Mouse (Mus musculus): ENCODE results near the gene Rnase12. TPM values are rescaled to one million over a fixed set of nuclear protein-coding genes. Genes with fewer than 3 reads are reported as not detected.
A peak's percentile ranks its signal among the peaks of the same experiment; 100 is the strongest.

Rnase12 gene
- polyA plus RNA-seq, 1 experiment from 2014 or later = 0.49 TPM

GRCm38 (mm10) chr14:51094096-51094875, 36.8 kb upstream of the Rnase12 start:
- no peak for ATAC-seq (ENCODE audit: low read depth)
- Histone ChIP-seq H3K9ac (ENCODE audit: low read depth, low read length) (no peak overlapping the region), H3K9me3 (ENCODE audit: control insufficient read depth, low read length) (no peaks in the 10 kb centered on the region), H3K36me3 (ENCODE audit: control insufficient read depth, insufficient read depth, low read length) (no peaks in the 10 kb centered on the region), H3K4me3 (ENCODE audit: low read depth, low read length) (no peak overlapping the region), H3K27me3 (replicated peaks; ENCODE audit: control insufficient read depth, insufficient read depth, low read length) (no peaks in the 10 kb centered on the region), H3K4me2 (ENCODE audit: low read depth, low read length) (no peak overlapping the region), H3K4me1 (ENCODE audit: control insufficient read depth, insufficient read depth, low read length) (peaks cover 3% of the 10 kb centered on the region; the same call in 1 of the 2 replicates), H3K27ac (replicated peaks; ENCODE audit: low read depth, low read length) (no peak overlapping the region)
- no peak for DNase-seq (ENCODE audit: low spot score)
- WGBS = 75% methylated on average over 5 of the region's 5 CpGs

- Histone ChIP-seq H3K9me3 (ENCODE audit: control insufficient read depth, low read length) (no peaks in the 10 kb centered on the region), H3K27ac (replicated peaks; ENCODE audit: low read depth, low read length) (no peak overlapping the region), H3K4me3 (ENCODE audit: low read depth, low read length) (no peak overlapping the region), H3K4me2 (ENCODE audit: low read depth, low read length) (no peak overlapping the region), H3K27me3 (replicated peaks; ENCODE audit: control insufficient read depth, insufficient read depth, low read length) (no peaks in the 10 kb centered on the region), H3K4me1 (ENCODE audit: control insufficient read depth, insufficient read depth, low read length) (peaks cover 3% of the 10 kb centered on the region; the same call in 1 of the 2 replicates), H3K9ac (ENCODE audit: low read depth, low read length) (no peak overlapping the region), H3K36me3 (ENCODE audit: control insufficient read depth, insufficient read depth, low read length) (no peaks in the 10 kb centered on the region)
- WGBS = 23% methylated on average over 3 of the region's 3 CpGs
- peak; percentile 40 for DNase-seq (ENCODE audit: low spot score)
- ATAC-seq (ENCODE audit: low read depth) = no peak
Observed at GRCm38 (mm10) chr14:51093496-51093895, 36.0 kb upstream of the Rnase12 start.

- Histone ChIP-seq H3K4me1 (ENCODE audit: control insufficient read depth, insufficient read depth, low read length) (peaks cover 3% of the 10 kb centered on the region; the same call in 1 of the 2 replicates), H3K27ac (replicated peaks; ENCODE audit: low read depth, low read length) (no peak overlapping the region), H3K36me3 (ENCODE audit: control insufficient read depth, insufficient read depth, low read length) (no peaks in the 10 kb centered on the region), H3K4me3 (ENCODE audit: low read depth, low read length) (peak overlapping the region; percentile 55), H3K27me3 (replicated peaks; ENCODE audit: control insufficient read depth, insufficient read depth, low read length) (no peaks in the 10 kb centered on the region), H3K4me2 (ENCODE audit: low read depth, low read length) (peak overlapping the region; percentile 67), H3K9ac (ENCODE audit: low read depth, low read length) (peak overlapping the region; percentile 26; the same call in 1 of the 2 replicates), H3K9me3 (ENCODE audit: control insufficient read depth, low read length) (no peaks in the 10 kb centered on the region)
- WGBS = 42% methylated on average over 8 of the region's 8 CpGs
- DNase-seq (ENCODE audit: low spot score) (no peak), ATAC-seq (ENCODE audit: low read depth) (no peak)
Observed at GRCm38 (mm10) chr14:51092073-51092620, 34.7 kb upstream of the Rnase12 start.

DNA sequence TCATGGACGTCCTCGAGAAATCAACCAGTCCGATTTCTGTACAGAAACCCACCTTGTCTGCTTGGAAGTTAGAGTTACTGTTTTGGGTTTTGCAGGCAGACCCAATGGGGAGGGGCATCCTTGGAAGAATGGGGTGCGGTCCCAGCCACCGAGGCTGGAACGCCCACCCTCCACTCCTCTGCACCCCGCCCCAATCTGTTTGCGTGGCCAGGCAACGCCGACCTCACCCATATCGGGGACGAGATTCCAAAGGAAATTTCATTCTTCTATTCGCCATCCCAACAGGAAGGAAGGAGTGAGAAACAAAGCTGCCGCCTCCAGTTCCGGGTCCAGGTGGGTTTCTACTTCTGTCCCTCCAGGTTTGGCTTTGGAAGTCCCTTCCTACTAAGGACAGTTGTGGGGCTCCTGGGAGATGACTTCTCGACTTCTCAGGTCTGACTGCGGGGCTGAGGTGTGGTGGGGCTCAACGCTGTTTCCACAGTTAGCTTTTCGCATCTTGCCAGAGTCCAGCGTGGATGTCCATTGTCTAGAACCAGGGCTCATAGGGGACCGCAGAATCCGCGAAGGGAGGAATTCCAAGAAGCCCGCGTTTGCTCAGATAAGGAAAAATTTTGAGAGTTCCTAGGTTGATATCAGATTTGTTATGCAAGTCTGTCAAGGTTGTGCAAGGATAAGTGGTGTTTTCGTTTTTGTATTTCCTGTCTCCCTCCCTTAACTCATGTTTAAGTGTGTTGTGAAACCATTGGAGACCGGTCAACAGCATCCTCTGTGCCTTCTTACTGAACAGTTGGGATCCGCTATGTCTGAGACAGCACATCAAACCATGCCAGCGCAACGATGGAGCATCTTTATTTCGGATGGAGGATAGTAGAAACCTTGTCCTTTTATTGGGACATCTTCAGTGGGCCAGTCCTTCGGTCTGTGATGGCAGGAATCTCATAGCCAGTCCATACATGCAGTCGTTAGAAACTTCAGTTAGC, 33.8 kb upstream of the Rnase12 start, which contains the start of the genes Rnase4 and Ang:
Rnase4 (plus strand) TSS at position 157 of the 980 bp plus-strand sequence.
Ang (plus strand) TSS at position 230 of the 980 bp plus-strand sequence.
- WGBS = 5% methylated on average over 33 of the region's 33 CpGs
- peak; percentile 87 for DNase-seq (ENCODE audit: low spot score)

DNA sequence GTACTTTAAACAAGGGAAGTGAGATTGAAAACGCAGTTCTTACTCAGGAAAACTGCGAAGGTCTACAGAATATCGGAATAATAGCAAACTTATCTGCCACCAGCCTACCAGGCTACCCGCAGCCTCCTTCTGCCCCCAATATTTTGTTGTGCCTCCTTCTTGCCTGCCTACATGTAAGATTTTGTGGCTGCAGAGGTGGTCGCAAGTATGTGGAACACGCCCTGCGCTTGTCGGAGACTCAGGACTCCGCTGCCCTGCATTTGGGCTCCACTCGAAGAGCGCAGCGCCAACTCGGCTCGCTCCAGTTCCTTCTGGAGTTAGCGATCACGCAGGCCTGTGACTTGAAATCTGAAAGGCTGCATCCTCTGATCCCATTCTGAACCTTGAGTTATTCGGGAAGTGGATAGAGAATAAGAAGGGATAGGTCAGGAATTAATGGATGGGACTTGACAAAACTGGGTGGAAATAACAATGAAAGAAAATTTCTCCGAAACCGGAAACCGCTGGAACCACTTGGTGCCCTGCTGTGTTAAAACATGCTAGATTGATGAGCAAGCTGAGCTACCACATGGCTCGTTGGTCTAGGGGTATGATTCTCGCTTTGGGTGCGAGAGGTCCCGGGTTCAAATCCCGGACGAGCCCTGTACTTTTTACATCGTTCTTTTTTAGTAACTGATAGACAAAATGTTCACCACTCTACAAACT, 32.8 kb upstream of the Rnase12 start:
- Histone ChIP-seq H3K27ac (replicated peaks; ENCODE audit: low read depth, low read length) (peak overlapping the region; percentile 89), H3K9ac (ENCODE audit: low read depth, low read length) (peak overlapping the region; percentile 72), H3K9me3 (ENCODE audit: control insufficient read depth, low read length) (no peaks in the 10 kb centered on the region), H3K27me3 (replicated peaks; ENCODE audit: control insufficient read depth, insufficient read depth, low read length) (no peaks in the 10 kb centered on the region), H3K4me3 (ENCODE audit: low read depth, low read length) (peak overlapping the region; percentile 55), H3K4me2 (ENCODE audit: low read depth, low read length) (peak overlapping the region; percentile 67), H3K4me1 (ENCODE audit: control insufficient read depth, insufficient read depth, low read length) (peaks cover 3% of the 10 kb centered on the region; the same call in 1 of the 2 replicates), H3K36me3 (ENCODE audit: control insufficient read depth, insufficient read depth, low read length) (no peaks in the 10 kb centered on the region)
- DNase-seq (ENCODE audit: low spot score) (peak; percentile 86), ATAC-seq (ENCODE audit: low read depth) (peak; percentile 48)
- WGBS = under 1% methylated on average over 27 of the region's 27 CpGs

More for the DNA sequence above, 33.8 kb upstream of the Rnase12 start, which contains the start of the genes Rnase4 and Ang:
- no peaks in the 10 kb centered on the region for H3K9me3 ChIP-seq (ENCODE audit: control insufficient read depth, low read length)
- no peaks in the 10 kb centered on the region for H3K27me3 ChIP-seq (replicated peaks; ENCODE audit: control insufficient read depth, insufficient read depth, low read length)
- peak within 1 kb of the TSS; percentile 72 for H3K9ac ChIP-seq (ENCODE audit: low read depth, low read length)
- H3K4me1 ChIP-seq (ENCODE audit: control insufficient read depth, insufficient read depth, low read length) = peaks cover 3% of the 10 kb centered on the region; the same call in 1 of the 2 replicates
- peak; percentile 36 for ATAC-seq (ENCODE audit: low read depth)
- peak within 1 kb of the TSS; percentile 89 for H3K27ac ChIP-seq (replicated peaks; ENCODE audit: low read depth, low read length)
- no peaks in the 10 kb centered on the region for H3K36me3 ChIP-seq (ENCODE audit: control insufficient read depth, insufficient read depth, low read length)
- H3K4me2 ChIP-seq (ENCODE audit: low read depth, low read length) = peak within 1 kb of the TSS; percentile 67
- peak within 1 kb of the TSS; percentile 55 for H3K4me3 ChIP-seq (ENCODE audit: low read depth, low read length)

GRCm38 (mm10) chr14:51089674-51090076, 32.2 kb upstream of the Rnase12 start:
- ATAC-seq (ENCODE audit: low read depth) (no peak), DNase-seq (ENCODE audit: low spot score) (no peak)
- peak overlapping the region; percentile 67 for H3K4me2 ChIP-seq (ENCODE audit: low read depth, low read length)
- H3K27ac ChIP-seq (replicated peaks; ENCODE audit: low read depth, low read length) = peak overlapping the region; percentile 89
- no peaks in the 10 kb centered on the region for H3K9me3 ChIP-seq (ENCODE audit: control insufficient read depth, low read length)
- peaks cover 3% of the 10 kb centered on the region; the same call in 1 of the 2 replicates for H3K4me1 ChIP-seq (ENCODE audit: control insufficient read depth, insufficient read depth, low read length)
- H3K4me3 ChIP-seq (ENCODE audit: low read depth, low read length) = peak overlapping the region; percentile 55
- no peaks in the 10 kb centered on the region for H3K36me3 ChIP-seq (ENCODE audit: control insufficient read depth, insufficient read depth, low read length)
- 1% methylated on average over 15 of the region's 15 CpGs for WGBS
- H3K9ac ChIP-seq (ENCODE audit: low read depth, low read length) = peak overlapping the region; percentile 66
- H3K27me3 ChIP-seq (replicated peaks; ENCODE audit: control insufficient read depth, insufficient read depth, low read length) = no peaks in the 10 kb centered on the region

GRCm38 (mm10) chr14:51088970-51089673, 31.7 kb upstream of the Rnase12 start:
- ATAC-seq (ENCODE audit: low read depth) (peak; percentile 95), DNase-seq (ENCODE audit: low spot score) (peak; percentile 97)
- peak overlapping the region; percentile 66 for H3K9ac ChIP-seq (ENCODE audit: low read depth, low read length)
- peak overlapping the region; percentile 55 for H3K4me3 ChIP-seq (ENCODE audit: low read depth, low read length)
- WGBS = under 1% methylated on average over 33 of the region's 34 CpGs
- H3K4me2 ChIP-seq (ENCODE audit: low read depth, low read length) = peak overlapping the region; percentile 67
- peaks cover 3% of the 10 kb centered on the region; the same call in 1 of the 2 replicates for H3K4me1 ChIP-seq (ENCODE audit: control insufficient read depth, insufficient read depth, low read length)
- H3K36me3 ChIP-seq (ENCODE audit: control insufficient read depth, insufficient read depth, low read length) = no peaks in the 10 kb centered on the region
- peak overlapping the region; percentile 89 for H3K27ac ChIP-seq (replicated peaks; ENCODE audit: low read depth, low read length)
- no peaks in the 10 kb centered on the region for H3K27me3 ChIP-seq (replicated peaks; ENCODE audit: control insufficient read depth, insufficient read depth, low read length)
- H3K9me3 ChIP-seq (ENCODE audit: control insufficient read depth, low read length) = no peaks in the 10 kb centered on the region

Measured in embryonic facial prominence, embryonic 14.5 days (tissue).